Mouse (Mus musculus): ENCODE data around the gene Msantd1. TPM values are rescaled to one million over a fixed set of nuclear protein-coding genes. Genes with fewer than 3 reads are reported as not detected.
"Not testable (repeated sequence)": the region's sequence is repeated elsewhere in the genome, so short reads cannot be mapped to it uniquely, and the experiment has no call there.

The Msantd1 gene
- polyA plus RNA-seq (2014; fragmentation: Nextera tagmentation; extraction: Ambion mirVana), result 0.80 and 0.84 TPM in 2 replicates

- Histone ChIP-seq H3K4me2 (ENCODE audit: low read depth, low read length) (no peak within 1 kb of the TSS), H3K36me3 (replicated peaks; ENCODE audit: control insufficient read depth, insufficient read depth, low read depth, low read length) (peaks cover 9% of the 10 kb centered on the region)
- 90% methylated on average over 6 of the region's 6 CpGs for WGBS
Observed at GRCm38 (mm10) chr5:34907910-34908725, at the start of gene Msantd1. Msantd1 (plus strand) TSS chr5:34908012.

GRCm38 (mm10) chr5:34865367-34865766, 42.4 kb upstream of the Msantd1 start:
- Histone ChIP-seq H3K9ac (replicated peaks; ENCODE audit: low read length) (no peak overlapping the region), H3K27ac (replicated peaks; ENCODE audit: low read depth, low read length) (no peak overlapping the region), H3K27me3 (ENCODE audit: control insufficient read depth, insufficient read depth, low read length) (no peaks in the 10 kb centered on the region), H3K4me2 (ENCODE audit: low read depth, low read length) (no peak overlapping the region), H3K9me3 (replicated peaks; ENCODE audit: control insufficient read depth, low read length) (no peaks in the 10 kb centered on the region), H3K36me3 (replicated peaks; ENCODE audit: control insufficient read depth, insufficient read depth, low read depth, low read length) (peaks cover 3% of the 10 kb centered on the region; the same call in 1 of the 2 replicates), H3K4me1 (ENCODE audit: control insufficient read depth, insufficient read depth, low read length) (no peaks in the 10 kb centered on the region), H3K4me3 (ENCODE audit: low read depth, low read length) (no peak overlapping the region)
- DNase-seq (ENCODE audit: low spot score), result no peak
- ATAC-seq (replicated peaks; ENCODE audit: insufficient number of reproducible peaks, low FRiP score, low TSS enrichment, low read depth), result no peak
- 92% methylated on average over 5 of the region's 5 CpGs for WGBS

More at GRCm38 (mm10) chr5:34907910-34908725, at the start of gene Msantd1:
- H3K9ac ChIP-seq (replicated peaks; ENCODE audit: low read length), result no peak within 1 kb of the TSS
- no peaks in the 10 kb centered on the region for H3K4me1 ChIP-seq (ENCODE audit: control insufficient read depth, insufficient read depth, low read length)
- DNase-seq (ENCODE audit: low spot score), result no peak
- no peaks in the 10 kb centered on the region for H3K9me3 ChIP-seq (replicated peaks; ENCODE audit: control insufficient read depth, low read length)
- no peak within 1 kb of the TSS for H3K27ac ChIP-seq (replicated peaks; ENCODE audit: low read depth, low read length)
- no peaks in the 10 kb centered on the region for H3K27me3 ChIP-seq (ENCODE audit: control insufficient read depth, insufficient read depth, low read length)
- H3K4me3 ChIP-seq (ENCODE audit: low read depth, low read length), result no peak within 1 kb of the TSS
- no peak for ATAC-seq (replicated peaks; ENCODE audit: insufficient number of reproducible peaks, low FRiP score, low TSS enrichment, low read depth)

- DNase-seq (ENCODE audit: low spot score); H3K4me1 ChIP-seq (ENCODE audit: control insufficient read depth, insufficient read depth, low read length); H3K4me3 ChIP-seq (ENCODE audit: low read depth, low read length); H3K4me2 ChIP-seq (ENCODE audit: low read depth, low read length); H3K9ac ChIP-seq (replicated peaks; ENCODE audit: low read length); H3K27me3 ChIP-seq (ENCODE audit: control insufficient read depth, insufficient read depth, low read length); H3K9me3 ChIP-seq (replicated peaks; ENCODE audit: control insufficient read depth, low read length); ATAC-seq (replicated peaks; ENCODE audit: insufficient number of reproducible peaks, low FRiP score, low TSS enrichment, low read depth); H3K27ac ChIP-seq (replicated peaks; ENCODE audit: low read depth, low read length): not testable (repeated sequence)
- peaks cover 12% of the 10 kb centered on the region for H3K36me3 ChIP-seq (replicated peaks; ENCODE audit: control insufficient read depth, insufficient read depth, low read depth, low read length)
- 87% methylated on average over 3 of the region's 3 CpGs for WGBS
Observed at GRCm38 (mm10) chr5:34880307-34880706, 27.5 kb upstream of the Msantd1 start.

GRCm38 (mm10) chr5:34881023-34881422, 26.8 kb upstream of the Msantd1 start:
- H3K27me3 ChIP-seq (ENCODE audit: control insufficient read depth, insufficient read depth, low read length), result no peaks in the 10 kb centered on the region
- ATAC-seq (replicated peaks; ENCODE audit: insufficient number of reproducible peaks, low FRiP score, low TSS enrichment, low read depth) (no peak), DNase-seq (ENCODE audit: low spot score) (no peak)
- 89% methylated on average over 3 of the region's 3 CpGs for whole genome bisulfite sequencing
- H3K4me1 ChIP-seq (ENCODE audit: control insufficient read depth, insufficient read depth, low read length), result no peaks in the 10 kb centered on the region
- no peak overlapping the region for H3K27ac ChIP-seq (replicated peaks; ENCODE audit: low read depth, low read length)
- H3K9ac ChIP-seq (replicated peaks; ENCODE audit: low read length), result no peak overlapping the region
- H3K4me2 ChIP-seq (ENCODE audit: low read depth, low read length), result no peak overlapping the region
- no peak overlapping the region for H3K4me3 ChIP-seq (ENCODE audit: low read depth, low read length)
- peaks cover 12% of the 10 kb centered on the region for H3K36me3 ChIP-seq (replicated peaks; ENCODE audit: control insufficient read depth, insufficient read depth, low read depth, low read length)
- H3K9me3 ChIP-seq (replicated peaks; ENCODE audit: control insufficient read depth, low read length), result no peaks in the 10 kb centered on the region

- no peak overlapping the region for H3K4me3 ChIP-seq (ENCODE audit: low read depth, low read length)
- H3K36me3 ChIP-seq (replicated peaks; ENCODE audit: control insufficient read depth, insufficient read depth, low read depth, low read length), result peaks cover 11% of the 10 kb centered on the region
- H3K27me3 ChIP-seq (ENCODE audit: control insufficient read depth, insufficient read depth, low read length), result no peaks in the 10 kb centered on the region
- H3K9me3 ChIP-seq (replicated peaks; ENCODE audit: control insufficient read depth, low read length), result no peaks in the 10 kb centered on the region
- DNase-seq (ENCODE audit: low spot score) (no peak), ATAC-seq (replicated peaks; ENCODE audit: insufficient number of reproducible peaks, low FRiP score, low TSS enrichment, low read depth) (no peak)
- no peaks in the 10 kb centered on the region for H3K4me1 ChIP-seq (ENCODE audit: control insufficient read depth, insufficient read depth, low read length)
- no peak overlapping the region for H3K27ac ChIP-seq (replicated peaks; ENCODE audit: low read depth, low read length)
- H3K9ac ChIP-seq (replicated peaks; ENCODE audit: low read length), result no peak overlapping the region
- WGBS, result 77% methylated on average over 3 of the region's 3 CpGs
- no peak overlapping the region for H3K4me2 ChIP-seq (ENCODE audit: low read depth, low read length)
Observed at GRCm38 (mm10) chr5:34885250-34885649, 22.6 kb upstream of the Msantd1 start.

GRCm38 (mm10) chr5:34889252-34889651, 18.6 kb upstream of the Msantd1 start:
- DNase-seq (ENCODE audit: low spot score) (no peak), ATAC-seq (replicated peaks; ENCODE audit: insufficient number of reproducible peaks, low FRiP score, low TSS enrichment, low read depth) (no peak)
- Histone ChIP-seq H3K4me3 (ENCODE audit: low read depth, low read length) (no peak overlapping the region), H3K9ac (replicated peaks; ENCODE audit: low read length) (no peak overlapping the region), H3K36me3 (replicated peaks; ENCODE audit: control insufficient read depth, insufficient read depth, low read depth, low read length) (peaks cover 5% of the 10 kb centered on the region), H3K27me3 (ENCODE audit: control insufficient read depth, insufficient read depth, low read length) (no peaks in the 10 kb centered on the region), H3K27ac (replicated peaks; ENCODE audit: low read depth, low read length) (no peak overlapping the region), H3K4me2 (ENCODE audit: low read depth, low read length) (no peak overlapping the region), H3K9me3 (replicated peaks; ENCODE audit: control insufficient read depth, low read length) (no peaks in the 10 kb centered on the region), H3K4me1 (ENCODE audit: control insufficient read depth, insufficient read depth, low read length) (no peaks in the 10 kb centered on the region)
- WGBS, result 94% methylated on average over 4 of the region's 4 CpGs

- no peak overlapping the region for H3K27ac ChIP-seq (replicated peaks; ENCODE audit: low read depth, low read length)
Observed at GRCm38 (mm10) chr5:34896697-34897453, 10.9 kb upstream of the Msantd1 start.

More at GRCm38 (mm10) chr5:34896697-34897453, 10.9 kb upstream of the Msantd1 start:
- ATAC-seq (replicated peaks; ENCODE audit: insufficient number of reproducible peaks, low FRiP score, low TSS enrichment, low read depth), result no peak
- H3K36me3 ChIP-seq (replicated peaks; ENCODE audit: control insufficient read depth, insufficient read depth, low read depth, low read length), result peaks cover 2% of the 10 kb centered on the region; the same call in 1 of the 2 replicates
- H3K4me1 ChIP-seq (ENCODE audit: control insufficient read depth, insufficient read depth, low read length), result no peaks in the 10 kb centered on the region
- H3K27me3 ChIP-seq (ENCODE audit: control insufficient read depth, insufficient read depth, low read length), result no peaks in the 10 kb centered on the region
- no peak overlapping the region for H3K4me2 ChIP-seq (ENCODE audit: low read depth, low read length)
- H3K9ac ChIP-seq (replicated peaks; ENCODE audit: low read length), result no peak overlapping the region
- no peak overlapping the region for H3K4me3 ChIP-seq (ENCODE audit: low read depth, low read length)
- 96% methylated on average over 3 of the region's 3 CpGs for WGBS
- DNase-seq (ENCODE audit: low spot score), result no peak
- H3K9me3 ChIP-seq (replicated peaks; ENCODE audit: control insufficient read depth, low read length), result no peaks in the 10 kb centered on the region

Measured in embryonic facial prominence, embryonic 11.5 days (tissue).